Mouse (Mus musculus) liver, embryonic 13.5 days (tissue): Measurements from ENCODE around the gene Casp2. TPM values are rescaled to one million over a fixed set of nuclear protein-coding genes. Genes with fewer than 3 reads are reported as not detected.
A peak's percentile ranks its signal among the peaks of the same experiment; 100 is the strongest.

ENCODE experiments used
- ATAC-seq: fragments of 200-750 bp; cut with Nextera tagmentation; 2 replicates; pipeline ENCODE4 v1.8.0; 2017; ENCODE audit warnings: low read depth, mild to moderate bottlenecking, moderate number of reproducible peaks, moderate library complexity
- DNase-seq: peaks from one replicate; pipeline ENCODE4 v3.0.0; 2022
- H3K27ac ChIP-seq: fragments of 300-500 bp; sonication (generic); 2 replicates; pipeline ENCODE4 v1.5.1; 2015; ENCODE audit warnings: moderate library complexity, mild to moderate bottlenecking, inconsistent platforms
- H3K27me3 ChIP-seq: fragments of 300-500 bp; sonication (generic); 2 replicates; pipeline ENCODE4 v1.6.1; 2015; ENCODE audit warnings: mild to moderate bottlenecking, inconsistent platforms
- H3K36me3 ChIP-seq: fragments of 300-500 bp; sonication (generic); 2 replicates; pipeline ENCODE4 v1.6.1; 2015; ENCODE audit warnings: mild to moderate bottlenecking, inconsistent platforms
- H3K4me1 ChIP-seq: fragments of 300-500 bp; sonication (generic); replicated peaks from 2 replicates; pipeline ENCODE4 v1.6.1; 2015; ENCODE audit warnings: inconsistent platforms
- H3K4me2 ChIP-seq: fragments of 300-500 bp; sonication (generic); 2 replicates; pipeline ENCODE4 v1.6.1; 2015; ENCODE audit warnings: inconsistent platforms, mild to moderate bottlenecking, moderate library complexity
- H3K4me3 ChIP-seq: fragments of 300-500 bp; sonication (generic); replicated peaks from 2 replicates; pipeline ENCODE4 v1.5.1; 2015; ENCODE audit warnings: mild to moderate bottlenecking, inconsistent platforms
- H3K9ac ChIP-seq: fragments of 300-500 bp; sonication (generic); 2 replicates; pipeline ENCODE4 v1.6.1; 2015; ENCODE audit warnings: mild to moderate bottlenecking, inconsistent platforms
- H3K9me3 ChIP-seq: fragments of 300-500 bp; sonication (generic); replicated peaks from 2 replicates; pipeline ENCODE4 v1.6.1; 2016; ENCODE audit warnings: inconsistent platforms
- WGBS: fragments of 180-500 bp; shearing (Covaris S2); methylation state at CpG from one replicate; pipeline ENCODE4 v1.1.7; 2015; ENCODE audit not compliant: insufficient replicate concordance; 5-methylcytosine and 5-hydroxymethylcytosine counted together
- polyA plus RNA-seq: library from polyadenylated mRNA; unstranded; fragments of >200 nt; fragmentation: Nextera tagmentation; extraction: Ambion mirVana; gene quantifications from 2 replicates; pipeline ENCODE4 v1.2.1, GENCODE M21; 2015

Casp2 gene
- polyA plus RNA-seq, 1 experiment from 2014 or later = 26.0 TPM

GRCm38 (mm10) chr6:42247173-42247572 is 17.6 kb upstream of the Casp2 start:
- Histone ChIP-seq H3K9me3 (no peaks in the 10 kb centered on the region), H3K36me3 (no peaks in the 10 kb centered on the region), H3K27me3 (0 out of 2 replicates have a peak, but pooled peaks cover 4% of the 10 kb centered on the region), H3K27ac (no peak overlapping the region), H3K4me3 (no peak overlapping the region), H3K4me1 (peaks cover 22% of the 10 kb centered on the region), H3K9ac (no peak overlapping the region), H3K4me2 (peak overlapping the region; percentile 90)
- ATAC-seq = no peak
- 16% methylated on average over 8 of the region's 8 CpGs for WGBS
- DNase-seq = peak; percentile 53

GRCm38 (mm10) chr6:42247981-42248380 is 16.8 kb upstream of the Casp2 start:
- ATAC-seq (no peak), DNase-seq (no peak)
- Histone ChIP-seq H3K9me3 (no peaks in the 10 kb centered on the region), H3K4me3 (no peak overlapping the region), H3K4me2 (no peak overlapping the region), H3K27me3 (0 out of 2 replicates have a peak, but pooled peaks cover 4% of the 10 kb centered on the region), H3K36me3 (no peaks in the 10 kb centered on the region), H3K9ac (no peak overlapping the region), H3K27ac (no peak overlapping the region), H3K4me1 (peaks cover 22% of the 10 kb centered on the region)
- 83% methylated on average over 1 of the region's 1 CpGs for WGBS

GRCm38 (mm10) chr6:42251791-42252190 is 13.0 kb upstream of the Casp2 start:
- no peaks in the 10 kb centered on the region for H3K36me3 ChIP-seq
- no peaks in the 10 kb centered on the region for H3K9me3 ChIP-seq
- H3K4me1 ChIP-seq = peaks cover 8% of the 10 kb centered on the region
- ATAC-seq (no peak), DNase-seq (no peak)
- H3K27me3 ChIP-seq = 0 out of 2 replicates have a peak, but pooled peaks cover 3% of the 10 kb centered on the region
- WGBS = 65% methylated on average over 4 of the region's 4 CpGs
- H3K4me3 ChIP-seq = no peak overlapping the region
- H3K27ac ChIP-seq = no peak overlapping the region
- no peak overlapping the region for H3K4me2 ChIP-seq
- H3K9ac ChIP-seq = no peak overlapping the region

GRCm38 (mm10) chr6:42253103-42253502 is 11.7 kb upstream of the Casp2 start:
- WGBS = 66% methylated on average over 2 of the region's 2 CpGs
- Histone ChIP-seq H3K9me3 (no peaks in the 10 kb centered on the region), H3K27ac (no peak overlapping the region), H3K27me3 (no peaks in the 10 kb centered on the region), H3K4me1 (peaks cover 12% of the 10 kb centered on the region), H3K4me3 (no peak overlapping the region), H3K4me2 (no peak overlapping the region), H3K9ac (no peak overlapping the region), H3K36me3 (no peaks in the 10 kb centered on the region)
- no peak for DNase-seq
- ATAC-seq = no peak

- H3K36me3 ChIP-seq = no peaks in the 10 kb centered on the region
- 12% methylated on average over 11 of the region's 11 CpGs for WGBS
Observed at GRCm38 (mm10) chr6:42257303-42257863, 7.4 kb upstream of the Casp2 start.

GRCm38 (mm10) chr6:42260430-42260829 is 4.4 kb upstream of the Casp2 start:
- 27% methylated on average over 6 of the region's 6 CpGs for WGBS
- DNase-seq = no peak

More at GRCm38 (mm10) chr6:42257303-42257863, 7.4 kb upstream of the Casp2 start:
- Histone ChIP-seq H3K9me3 (no peaks in the 10 kb centered on the region), H3K27ac (no peak overlapping the region), H3K4me2 (peak overlapping the region; percentile 35; the same call in 1 of the 2 replicates), H3K9ac (no peak overlapping the region), H3K4me1 (peaks cover 21% of the 10 kb centered on the region), H3K27me3 (no peaks in the 10 kb centered on the region), H3K4me3 (no peak overlapping the region)
- ATAC-seq = peak; percentile 92
- DNase-seq = peak; percentile 64

GRCm38 (mm10) chr6:42261524-42262170 is 3.1 kb upstream of the Casp2 start, which contains the start of gene Tmem139:
Tmem139 (plus strand) TSS chr6:42261970.
- ATAC-seq (no peak), DNase-seq (no peak)
- Histone ChIP-seq H3K4me2 (peak within 1 kb of the TSS; percentile 29; the same call in 1 of the 2 replicates), H3K4me3 (no peak within 1 kb of the TSS), H3K27me3 (no peaks in the 10 kb centered on the region), H3K27ac (no peak within 1 kb of the TSS), H3K4me1 (peaks cover 38% of the 10 kb centered on the region), H3K36me3 (no peaks in the 10 kb centered on the region), H3K9me3 (no peaks in the 10 kb centered on the region), H3K9ac (no peak within 1 kb of the TSS; the same call in 1 of the 2 replicates)
- 32% methylated on average over 20 of the region's 20 CpGs for WGBS

More at GRCm38 (mm10) chr6:42260430-42260829, 4.4 kb upstream of the Casp2 start:
- ATAC-seq = no peak
- H3K27me3 ChIP-seq = no peaks in the 10 kb centered on the region
- no peak overlapping the region for H3K4me3 ChIP-seq
- peaks cover 30% of the 10 kb centered on the region for H3K4me1 ChIP-seq
- no peak overlapping the region for H3K27ac ChIP-seq
- no peak overlapping the region for H3K4me2 ChIP-seq
- H3K9ac ChIP-seq = no peak overlapping the region
- no peaks in the 10 kb centered on the region for H3K36me3 ChIP-seq
- H3K9me3 ChIP-seq = no peaks in the 10 kb centered on the region

GRCm38 (mm10) chr6:42265391-42266330 is 876 bp downstream of the Casp2 start:
- no peak for ATAC-seq
- H3K4me2 ChIP-seq = peak overlapping the region; percentile 82
- no peaks in the 10 kb centered on the region for H3K27me3 ChIP-seq
- DNase-seq = peak; percentile 45
- peak overlapping the region; percentile 91 for H3K9ac ChIP-seq
- H3K27ac ChIP-seq = peak overlapping the region; percentile 88
- peaks cover 45% of the 10 kb centered on the region for H3K4me1 ChIP-seq
- H3K9me3 ChIP-seq = no peaks in the 10 kb centered on the region
- WGBS = under 1% methylated on average over 21 of the region's 21 CpGs
- H3K4me3 ChIP-seq = peak overlapping the region; percentile 85
- H3K36me3 ChIP-seq = peaks cover 36% of the 10 kb centered on the region

- H3K4me1 ChIP-seq = peaks cover 30% of the 10 kb centered on the region
- H3K4me2 ChIP-seq = no peak overlapping the region
- ATAC-seq (no peak), DNase-seq (no peak)
- no peak overlapping the region for H3K27ac ChIP-seq
- no peak overlapping the region for H3K9ac ChIP-seq
- no peaks in the 10 kb centered on the region for H3K27me3 ChIP-seq
- H3K36me3 ChIP-seq = peaks cover 78% of the 10 kb centered on the region
- no peaks in the 10 kb centered on the region for H3K9me3 ChIP-seq
- no peak overlapping the region for H3K4me3 ChIP-seq
Observed at GRCm38 (mm10) chr6:42270817-42271216, 6.0 kb downstream of the Casp2 start.

GRCm38 (mm10) chr6:42276151-42276550 is 11.4 kb downstream of the Casp2 start:
- 86% methylated on average over 2 of the region's 2 CpGs for WGBS
- Histone ChIP-seq H3K36me3 (peaks cover 89% of the 10 kb centered on the region), H3K27me3 (no peaks in the 10 kb centered on the region), H3K9me3 (no peaks in the 10 kb centered on the region), H3K9ac (no peak overlapping the region), H3K4me1 (no peaks in the 10 kb centered on the region), H3K4me2 (no peak overlapping the region), H3K4me3 (no peak overlapping the region), H3K27ac (no peak overlapping the region)
- no peak for DNase-seq
- ATAC-seq = no peak

GRCm38 (mm10) chr6:42282865-42283528 is 18.2 kb downstream of the Casp2 start:
- H3K9me3 ChIP-seq = no peaks in the 10 kb centered on the region
- H3K4me3 ChIP-seq = no peak overlapping the region
- H3K4me2 ChIP-seq = no peak overlapping the region
- H3K9ac ChIP-seq = no peak overlapping the region
- DNase-seq (no peak), ATAC-seq (peak; percentile 12; the same call in 1 of the 2 replicates)
- H3K36me3 ChIP-seq = peaks cover 64% of the 10 kb centered on the region
- WGBS = 59% methylated on average over 5 of the region's 5 CpGs
- no peak overlapping the region for H3K27ac ChIP-seq
- no peaks in the 10 kb centered on the region for H3K4me1 ChIP-seq
- H3K27me3 ChIP-seq = no peaks in the 10 kb centered on the region
